Mouse (Mus musculus) intestine, embryonic 14.5 days (tissue): Measurements from ENCODE around the gene Hoxd1. TPM values are rescaled to one million over a fixed set of nuclear protein-coding genes. Genes with fewer than 3 reads are reported as not detected.

Experiments
- ATAC-seq: fragments of 200-750 bp; cut with Nextera tagmentation; replicated peaks from 2 replicates; pipeline ENCODE4 v1.8.0; 2017; ENCODE audit warnings: low read depth, moderate number of reproducible peaks, moderate TSS enrichment, moderate library complexity; ENCODE audit not compliant: low FRiP score, low TSS enrichment
- DNase-seq: peaks from one replicate; pipeline ENCODE4 v3.0.0-alpha.2; 2018; ENCODE audit warnings: low spot score
- H3K27ac ChIP-seq: fragments of 300-500 bp; sonication (generic); 2 replicates; pipeline ENCODE4 v1.5.1; 2014; ENCODE audit warnings: low read depth, mild to moderate bottlenecking, control low read depth
- H3K27me3 ChIP-seq: fragments of 300-500 bp; sonication (generic); replicated peaks from 2 replicates; pipeline ENCODE4 v1.6.1; 2014; ENCODE audit warnings: low read length, control low read depth; ENCODE audit not compliant: control insufficient read depth, insufficient read depth
- H3K36me3 ChIP-seq: fragments of 300-500 bp; sonication (generic); 2 replicates; pipeline ENCODE4 v1.6.1; 2014; ENCODE audit warnings: low read length, control low read depth; ENCODE audit not compliant: control insufficient read depth, insufficient read depth
- H3K4me1 ChIP-seq: fragments of 300-500 bp; sonication (generic); replicated peaks from 2 replicates; pipeline ENCODE4 v1.6.1; 2014; ENCODE audit warnings: low read length, control low read depth, mixed read lengths; ENCODE audit not compliant: control insufficient read depth, insufficient read depth
- H3K4me2 ChIP-seq: fragments of 300-500 bp; sonication (generic); 2 replicates; pipeline ENCODE4 v1.6.1; 2014; ENCODE audit warnings: low read length
- H3K4me3 ChIP-seq: fragments of 300-500 bp; sonication (generic); 2 replicates; pipeline ENCODE4 v1.5.1; 2014; ENCODE audit warnings: low read depth, low read length, control low read depth, mixed read lengths
- H3K9ac ChIP-seq: fragments of 300-500 bp; sonication (generic); 2 replicates; pipeline ENCODE4 v1.6.1; 2014; ENCODE audit warnings: mild to moderate bottlenecking, low read length
- H3K9me3 ChIP-seq: fragments of 300-500 bp; sonication (generic); 2 replicates; pipeline ENCODE4 v1.6.1; 2016; ENCODE audit warnings: low read length, control low read depth; ENCODE audit not compliant: control insufficient read depth
- WGBS: fragments of 180-500 bp; shearing (Covaris S2); extraction: QIAGEN DNeasy Blood & Tissue Kit; methylation state at CpG from one replicate; pipeline ENCODE4 v1.1.7; 2014; 5-methylcytosine and 5-hydroxymethylcytosine counted together
- polyA plus RNA-seq: library from polyadenylated mRNA; unstranded; fragments of >200 nt; fragmentation: Nextera tagmentation; extraction: Ambion mirVana; gene quantifications from 2 replicates; pipeline ENCODE4 v1.2.1, GENCODE M21; 2014

Gene Hoxd1
- polyA plus RNA-seq, 1 experiment from 2014 or later = not detected

DNA sequence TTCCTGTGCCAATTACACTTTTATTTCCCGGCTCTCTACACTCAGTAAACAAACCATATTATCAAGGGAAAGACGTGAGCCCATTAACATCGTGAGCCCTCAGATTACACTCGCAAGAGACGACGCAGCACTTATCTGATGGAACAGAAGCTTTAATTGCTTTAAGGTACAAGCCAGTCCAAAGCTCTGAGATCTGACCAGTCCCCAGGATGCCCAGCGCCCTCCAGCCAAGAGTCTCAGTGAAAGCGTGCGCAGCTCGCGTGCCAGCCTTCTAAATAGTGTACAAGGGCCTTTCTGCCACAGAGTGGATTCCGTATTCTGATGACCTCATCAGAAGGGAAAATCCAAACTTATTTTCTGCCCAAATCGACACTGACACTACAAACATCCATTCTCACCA lies 839 bp upstream of the Hoxd1 start:
- no peak for ATAC-seq
- Histone ChIP-seq H3K4me1 (peaks cover 16% of the 10 kb centered on the region), H3K27me3 (peaks cover 85% of the 10 kb centered on the region), H3K4me3 (no peak overlapping the region), H3K4me2 (peak overlapping the region; percentile 69; the same call in 1 of the 2 replicates), H3K9ac (no peak overlapping the region), H3K9me3 (no peaks in the 10 kb centered on the region), H3K36me3 (no peaks in the 10 kb centered on the region), H3K27ac (no peak overlapping the region)
- peak; percentile 52 for DNase-seq
- WGBS = 4% methylated on average over 13 of the region's 13 CpGs

- no peak overlapping the region for H3K27ac ChIP-seq
- no peak overlapping the region for H3K9ac ChIP-seq
- peaks cover 77% of the 10 kb centered on the region for H3K27me3 ChIP-seq
- H3K4me1 ChIP-seq = peaks cover 16% of the 10 kb centered on the region
- WGBS = 1% methylated on average over 51 of the region's 53 CpGs
- no peaks in the 10 kb centered on the region for H3K9me3 ChIP-seq
- ATAC-seq (peak; percentile 60), DNase-seq (peak; percentile 58)
- peak overlapping the region; percentile 37 for H3K4me3 ChIP-seq
- no peaks in the 10 kb centered on the region for H3K36me3 ChIP-seq
- peak overlapping the region; percentile 69 for H3K4me2 ChIP-seq
Observed at GRCm38 (mm10) chr2:74763245-74763735, 510 bp downstream of the Hoxd1 start.

GRCm38 (mm10) chr2:74763976-74764375 lies 1.2 kb downstream of the Hoxd1 start:
- Histone ChIP-seq H3K9me3 (no peaks in the 10 kb centered on the region), H3K4me3 (no peak overlapping the region), H3K36me3 (no peaks in the 10 kb centered on the region), H3K27ac (no peak overlapping the region), H3K27me3 (peaks cover 73% of the 10 kb centered on the region), H3K4me1 (peaks cover 16% of the 10 kb centered on the region), H3K9ac (no peak overlapping the region), H3K4me2 (no peak overlapping the region)
- peak; percentile 61 for DNase-seq
- WGBS = 33% methylated on average over 10 of the region's 10 CpGs
- ATAC-seq = no peak

DNA sequence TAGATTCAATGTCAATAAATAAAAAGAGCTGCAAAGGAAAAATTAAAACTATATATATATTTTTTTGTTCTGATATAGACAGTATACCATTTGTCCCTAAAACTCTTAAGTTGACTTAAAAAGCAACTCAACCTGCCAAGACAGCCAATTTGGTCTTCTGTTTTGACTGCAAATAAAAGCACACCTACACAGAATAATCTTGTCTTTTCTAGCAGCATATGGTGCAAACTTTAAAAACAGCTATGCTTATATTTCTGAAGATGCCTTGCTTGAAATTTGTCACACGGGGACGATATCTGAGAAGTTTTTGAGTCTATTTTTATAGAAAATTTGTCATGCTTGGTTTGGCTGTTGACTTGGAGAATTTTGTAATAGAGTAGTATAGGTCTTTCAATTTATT lies 11.6 kb downstream of the Hoxd1 start:
- Histone ChIP-seq H3K36me3 (no peaks in the 10 kb centered on the region), H3K4me3 (no peak overlapping the region), H3K9me3 (no peaks in the 10 kb centered on the region), H3K27me3 (no peaks in the 10 kb centered on the region), H3K4me1 (no peaks in the 10 kb centered on the region), H3K27ac (no peak overlapping the region), H3K4me2 (no peak overlapping the region), H3K9ac (no peak overlapping the region)
- 92% methylated on average over 2 of the region's 2 CpGs for WGBS
- no peak for ATAC-seq
- no peak for DNase-seq

- DNase-seq (no peak), ATAC-seq (no peak)
- WGBS = 70% methylated on average over 13 of the region's 13 CpGs
- Histone ChIP-seq H3K9ac (no peak overlapping the region), H3K27me3 (no peaks in the 10 kb centered on the region), H3K9me3 (no peaks in the 10 kb centered on the region), H3K27ac (no peak overlapping the region), H3K4me1 (no peaks in the 10 kb centered on the region), H3K4me2 (no peak overlapping the region), H3K36me3 (no peaks in the 10 kb centered on the region), H3K4me3 (no peak overlapping the region)
Observed at GRCm38 (mm10) chr2:74777536-74778275, 14.9 kb downstream of the Hoxd1 start.

DNA sequence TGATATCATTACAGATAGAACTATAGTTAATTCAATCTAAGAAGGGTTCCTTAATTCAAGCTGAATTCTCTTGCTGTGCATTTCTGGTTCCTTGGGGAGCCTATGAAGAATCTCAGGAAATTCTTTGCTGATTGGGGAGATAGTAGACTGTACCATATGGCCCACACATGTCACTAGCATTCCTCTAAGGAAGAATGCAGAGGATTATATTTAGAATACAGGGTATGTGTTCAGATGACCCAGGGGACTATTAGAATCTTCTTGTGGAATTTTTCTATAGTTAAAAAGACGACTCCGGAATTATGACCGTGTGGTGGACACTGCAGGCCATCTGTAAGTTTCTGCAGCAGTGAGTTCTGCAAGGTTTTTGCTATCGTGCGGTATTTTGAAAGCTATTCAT lies 18.6 kb downstream of the Hoxd1 start:
- no peaks in the 10 kb centered on the region for H3K27me3 ChIP-seq
- no peak overlapping the region for H3K4me2 ChIP-seq
- H3K27ac ChIP-seq = no peak overlapping the region
- 73% methylated on average over 5 of the region's 5 CpGs for WGBS
- no peaks in the 10 kb centered on the region for H3K9me3 ChIP-seq
- DNase-seq = no peak
- H3K4me1 ChIP-seq = no peaks in the 10 kb centered on the region
- H3K9ac ChIP-seq = no peak overlapping the region
- no peak overlapping the region for H3K4me3 ChIP-seq
- ATAC-seq = no peak
- H3K36me3 ChIP-seq = no peaks in the 10 kb centered on the region

GRCm38 (mm10) chr2:74795531-74795930 lies 32.8 kb downstream of the Hoxd1 start:
- DNase-seq (no peak), ATAC-seq (no peak)
- H3K4me3 ChIP-seq = no peak overlapping the region
- H3K4me1 ChIP-seq = no peaks in the 10 kb centered on the region; the same call in 1 of the 2 replicates
- H3K27me3 ChIP-seq = no peaks in the 10 kb centered on the region
- H3K9ac ChIP-seq = no peak overlapping the region
- no peaks in the 10 kb centered on the region for H3K9me3 ChIP-seq
- no peaks in the 10 kb centered on the region for H3K36me3 ChIP-seq
- H3K27ac ChIP-seq = no peak overlapping the region
- no peak overlapping the region for H3K4me2 ChIP-seq
- WGBS = 29% methylated on average over 7 of the region's 7 CpGs

DNA sequence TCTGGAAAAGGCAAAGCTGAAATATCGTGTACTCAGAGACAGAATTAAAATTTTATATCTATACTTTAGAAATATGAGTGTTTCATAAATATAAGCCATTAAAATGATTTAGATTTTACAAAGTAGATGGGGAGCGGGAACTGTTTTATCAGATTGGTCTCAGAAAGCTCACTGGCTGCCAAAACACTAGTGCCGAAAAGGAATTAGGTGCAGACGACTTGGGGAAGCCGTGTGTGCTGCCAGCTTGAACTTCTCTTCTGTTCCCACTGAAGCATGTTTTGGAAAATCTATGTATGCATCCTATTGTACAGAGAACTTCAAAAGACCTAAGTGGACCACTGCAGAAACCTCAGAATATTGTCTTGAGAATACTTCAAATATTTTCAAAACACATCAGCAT lies 45.7 kb downstream of the Hoxd1 start:
- Histone ChIP-seq H3K4me3 (no peak overlapping the region), H3K9ac (no peak overlapping the region), H3K9me3 (no peaks in the 10 kb centered on the region), H3K4me1 (no peaks in the 10 kb centered on the region), H3K4me2 (no peak overlapping the region), H3K27ac (no peak overlapping the region), H3K27me3 (no peaks in the 10 kb centered on the region), H3K36me3 (no peaks in the 10 kb centered on the region)
- no peak for DNase-seq
- WGBS = 74% methylated on average over 5 of the region's 5 CpGs
- ATAC-seq = no peak
